Comparison of ENCODE assay signal across 7 mouse cellular contexts in the genomic region with DNA sequence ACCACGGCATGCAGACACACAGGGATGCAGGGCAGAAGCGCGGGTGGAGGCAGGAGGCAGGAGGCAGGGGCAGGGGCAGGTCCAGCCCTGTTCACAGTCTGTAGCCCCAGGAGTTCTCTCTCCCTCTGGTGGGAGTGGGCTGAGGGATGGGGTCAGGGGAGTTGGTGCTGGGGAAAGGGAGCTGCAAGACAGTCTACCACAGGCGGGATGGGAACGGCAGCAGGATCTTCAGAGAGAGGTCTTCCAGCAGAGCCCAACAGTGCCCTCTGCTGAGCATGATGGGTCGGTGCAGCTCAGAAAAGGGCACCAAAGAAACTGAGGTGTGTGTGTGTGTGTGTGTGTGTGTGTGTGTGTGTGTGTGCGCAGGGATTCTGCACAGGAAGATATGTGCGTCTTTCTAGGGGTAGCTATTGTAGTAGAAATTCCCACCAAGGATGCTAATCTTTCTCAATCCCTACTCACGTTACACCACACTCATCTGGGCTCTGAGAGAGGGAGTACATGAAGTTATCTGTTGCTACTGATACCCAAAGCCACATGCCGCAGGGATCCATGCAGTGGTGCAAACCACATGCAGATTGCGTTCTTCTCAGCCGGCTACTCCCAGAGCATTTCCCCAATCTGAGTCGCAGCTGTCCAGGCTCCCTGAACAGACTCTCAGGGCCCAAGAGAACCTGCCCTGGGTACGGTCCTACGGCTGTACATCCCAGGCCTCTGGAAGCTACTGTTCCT.
DNase-seq lines count a peak whose midpoint lies in the region; ATAC-seq and TF ChIP-seq lines count a peak whose summit lies in the region.

No protein-coding gene starts in this region.

- no peaks in the 10 kb centered on the region for H3K36me3 ChIP-seq in forebrain, postnatal 0 days (ENCODE audit: insufficient read depth)
- H3K36me3 ChIP-seq in hindbrain, embryonic 13.5 days: no peaks in the 10 kb centered on the region
- peaks cover 57% of the 10 kb centered on the region for H3K36me3 ChIP-seq in megakaryocyte, embryonic 14.5 days (replicated peaks; ENCODE audit: low read length)

- DNase-seq in Muller cell, postnatal 12 days (ENCODE audit: inconsistent ontology term): peak; percentile 55
- DNase-seq in c-Kit-positive CD71-positive TER-119-negative erythroid progenitor cells, embryonic 14.5 days (ENCODE audit: low read depth): peak; percentile 46
- DNase-seq in forebrain, postnatal 0 days: peak; percentile 86
- peak; percentile 53 to 76 for DNase-seq in layer of hippocampus, postnatal 25 days (ENCODE audit: extremely low spot score in 1 of 2, low spot score in 1 of 2)
- peak; percentile 77 for DNase-seq in right cerebral cortex, postnatal 14 days

- peak; percentile 78 for ATAC-seq in forebrain, postnatal 0 days
- ATAC-seq in hindbrain, embryonic 13.5 days (ENCODE audit: low FRiP score): peak; percentile 40

- no peaks in the 10 kb centered on the region for H3K27me3 ChIP-seq in forebrain, postnatal 0 days (ENCODE audit: insufficient read depth, low read length)
- peaks cover 6% of the 10 kb centered on the region; the same call in 1 of the 2 replicates for H3K27me3 ChIP-seq in hindbrain, embryonic 13.5 days
- peaks cover 19% of the 10 kb centered on the region for H3K27me3 ChIP-seq in megakaryocyte, embryonic 14.5 days (replicated peaks)

- peaks cover 3% of the 10 kb centered on the region; the same call in 1 of the 2 replicates for H3K4me1 ChIP-seq in forebrain, postnatal 0 days (ENCODE audit: insufficient read depth)
- peaks cover 17% of the 10 kb centered on the region for H3K4me1 ChIP-seq in hindbrain, embryonic 13.5 days (replicated peaks)
- H3K4me1 ChIP-seq in megakaryocyte, embryonic 14.5 days: peaks cover 48% of the 10 kb centered on the region

- no peak overlapping the region for H3K27ac ChIP-seq in forebrain, postnatal 0 days (ENCODE audit: low read depth, low read length)
- no peak overlapping the region for H3K27ac ChIP-seq in hindbrain, embryonic 13.5 days

- H3K4me2 ChIP-seq in forebrain, postnatal 0 days (ENCODE audit: low read depth): no peak overlapping the region
- no peak overlapping the region for H3K4me2 ChIP-seq in hindbrain, embryonic 13.5 days

- H3K9me3 ChIP-seq in forebrain, postnatal 0 days (ENCODE audit: low read length): no peaks in the 10 kb centered on the region
- no peaks in the 10 kb centered on the region for H3K9me3 ChIP-seq in hindbrain, embryonic 13.5 days
- H3K9me3 ChIP-seq in megakaryocyte, embryonic 14.5 days: no peaks in the 10 kb centered on the region

- H3K4me3 ChIP-seq in forebrain, postnatal 0 days (ENCODE audit: low read depth, low read length): no peak overlapping the region
- H3K4me3 ChIP-seq in hindbrain, embryonic 13.5 days: no peak overlapping the region
- H3K4me3 ChIP-seq in megakaryocyte, embryonic 14.5 days (replicated peaks): peak overlapping the region; percentile 23

- no peak overlapping the region for H3K9ac ChIP-seq in forebrain, postnatal 0 days
- H3K9ac ChIP-seq in hindbrain, embryonic 13.5 days: no peak overlapping the region

- 55% methylated on average over 15 of the region's 15 CpGs for WGBS in forebrain, postnatal 0 days
- 57% methylated on average over 14 of the region's 15 CpGs for WGBS in hindbrain, embryonic 13.5 days

- TF ChIP-seq CTCF in forebrain, postnatal 0 days (IDR thresholded peaks at IDR 0.05; ENCODE audit: low read depth): peak; percentile 92
